Mouse (Mus musculus) G1E (cell line): ENCODE results near the gene Nfam1. TPM values are rescaled to one million over a fixed set of nuclear protein-coding genes. Genes with fewer than 3 reads are reported as not detected.
"Not testable (repeated sequence)": the region's sequence is repeated elsewhere in the genome, so short reads cannot be mapped to it uniquely, and the experiment has no call there.

Experiments
- ATAC-seq: 2 replicates; pipeline ENCODE4 v1.8.0; 2016; ENCODE audit warnings: mild to moderate bottlenecking; ENCODE audit not compliant: insufficient number of reproducible peaks, poor library complexity, low FRiP score, severe bottlenecking; ENCODE audit errors: extremely low read depth
- DNase-seq: peaks from one replicate; pipeline ENCODE4 v3.0.0; 2012; ENCODE audit warnings: low spot score
- H3K27me3 ChIP-seq: 2 replicates; pipeline ENCODE4 v1.6.1; 2012; ENCODE audit warnings: mild to moderate bottlenecking, low read length, inconsistent platforms; ENCODE audit not compliant: insufficient read depth
- H3K36me3 ChIP-seq: replicated peaks from 2 replicates; pipeline ENCODE3; 2012; ENCODE audit warnings: mild to moderate bottlenecking, inconsistent platforms
- H3K4me1 ChIP-seq: 2 replicates; pipeline ENCODE4 v1.6.1; 2012; ENCODE audit warnings: low read depth, low read length, inconsistent platforms, mixed read lengths; ENCODE audit not compliant: insufficient read depth
- H3K4me3 ChIP-seq: 2 replicates; pipeline ENCODE4 v1.5.1; 2012; ENCODE audit warnings: low read depth, mild to moderate bottlenecking, inconsistent platforms, low read length, moderate library complexity, mixed read lengths
- H3K9me3 ChIP-seq: replicated peaks from 2 replicates; pipeline ENCODE4 v1.6.1; 2012; ENCODE audit warnings: inconsistent platforms
- CTCF ChIP-seq: IDR thresholded peaks from 2 replicates; pipeline ENCODE4 v1.5.1; 2012; ENCODE audit warnings: low read depth, low read length, inconsistent platforms, mixed read lengths
- GATA1 ChIP-seq: IDR thresholded peaks from 2 replicates; pipeline ENCODE4 v1.6.1; 2012; ENCODE audit warnings: borderline replicate concordance, low read length, inconsistent platforms, mixed read lengths
- GATA2 ChIP-seq: IDR thresholded peaks from 2 replicates; pipeline ENCODE4 v1.6.1; 2012; ENCODE audit warnings: low read depth, low read length, inconsistent platforms, borderline replicate concordance
- POLR2AphosphoS5 ChIP-seq: IDR thresholded peaks from 2 replicates; pipeline ENCODE4 v1.6.1; 2012; ENCODE audit warnings: low read depth, low read length, inconsistent platforms; ENCODE audit not compliant: insufficient replicate concordance
- TAL1 ChIP-seq: conservative IDR thresholded peaks from 2 replicates; pipeline ENCODE4 v1.6.1; 2012; ENCODE audit warnings: low read depth, low read length, inconsistent platforms, mixed read lengths
- polyA plus RNA-seq: library from polyadenylated mRNA; stranded (reverse); fragments of >175 nt; gene quantifications from 2 replicates; pipeline ENCODE4 v1.2.3, GENCODE M21; 2012
- total RNA-seq, 2 experiments: library from RNA; stranded (forward) in 1 of 2; stranded (reverse) in 1 of 2; fragments of 200-1000 nt in 1 of 2; fragments of >200 nt in 1 of 2; fragmentation: Nextera tagmentation in 1 of 2; gene quantifications; 2 replicates each; pipeline ENCODE4 v1.2.3; 2014 to 2017

The Nfam1 gene
- total and polyA plus RNA-seq, 3 experiments, result 0.03 to 0.60 TPM; not detected in 1

- DNase-seq (no peak), ATAC-seq (no peak)
These were observed 32.4 kb upstream of the Nfam1 start for GRCm38 (mm10) chr15:83065543-83065942.

GRCm38 (mm10) chr15:83062582-83062981, 29.5 kb upstream of the Nfam1 start:
- H3K27me3 ChIP-seq, H3K4me3 ChIP-seq, H3K4me1 ChIP-seq, H3K36me3 ChIP-seq, H3K9me3 ChIP-seq, ATAC-seq, DNase-seq: not testable (repeated sequence)

More at GRCm38 (mm10) chr15:83065543-83065942, 32.4 kb upstream of the Nfam1 start:
- peaks cover 7% of the 10 kb centered on the region for H3K27me3 ChIP-seq
- H3K36me3 ChIP-seq, result no peaks in the 10 kb centered on the region
- no peaks in the 10 kb centered on the region for H3K9me3 ChIP-seq
- no peak overlapping the region for H3K4me3 ChIP-seq
- TF ChIP-seq TAL1, result no peak
- no peak for TF ChIP-seq CTCF
- no peak for TF ChIP-seq POLR2AphosphoS5
- no peak for TF ChIP-seq GATA2
- no peak for TF ChIP-seq GATA1
- no peaks in the 10 kb centered on the region for H3K4me1 ChIP-seq

GRCm38 (mm10) chr15:83061689-83062088, 28.6 kb upstream of the Nfam1 start:
- TF ChIP-seq GATA2 (no peak), POLR2AphosphoS5 (no peak), CTCF (no peak), TAL1 (no peak), GATA1 (no peak)
- ATAC-seq (no peak), DNase-seq (no peak)
- no peaks in the 10 kb centered on the region for H3K4me1 ChIP-seq
- no peak overlapping the region for H3K4me3 ChIP-seq
- no peaks in the 10 kb centered on the region for H3K36me3 ChIP-seq
- no peaks in the 10 kb centered on the region for H3K9me3 ChIP-seq
- peaks cover 10% of the 10 kb centered on the region; the same call in 1 of the 2 replicates for H3K27me3 ChIP-seq

- no peak for ATAC-seq
- H3K9me3 ChIP-seq, result no peaks in the 10 kb centered on the region
- peaks cover 17% of the 10 kb centered on the region; the same call in 1 of the 2 replicates for H3K27me3 ChIP-seq
- H3K4me3 ChIP-seq, result no peak overlapping the region
- no peak for DNase-seq
- no peaks in the 10 kb centered on the region for H3K4me1 ChIP-seq
- no peak for TF ChIP-seq GATA1
- TF ChIP-seq TAL1, result no peak
- TF ChIP-seq CTCF, result no peak
- TF ChIP-seq POLR2AphosphoS5, result no peak
- TF ChIP-seq GATA2, result no peak
- H3K36me3 ChIP-seq, result no peaks in the 10 kb centered on the region
These were observed 26.1 kb upstream of the Nfam1 start for GRCm38 (mm10) chr15:83059233-83059660.

- no peak overlapping the region for H3K4me3 ChIP-seq
- DNase-seq (no peak), ATAC-seq (no peak)
- peaks cover 17% of the 10 kb centered on the region; the same call in 1 of the 2 replicates for H3K27me3 ChIP-seq
- H3K9me3 ChIP-seq, result no peaks in the 10 kb centered on the region
- 0 out of 2 replicates have a peak, but pooled peaks cover 2% of the 10 kb centered on the region for H3K4me1 ChIP-seq
- TF ChIP-seq GATA1 (no peak), CTCF (no peak), POLR2AphosphoS5 (no peak), TAL1 (no peak), GATA2 (no peak)
- no peaks in the 10 kb centered on the region for H3K36me3 ChIP-seq
These were observed 24.4 kb upstream of the Nfam1 start for GRCm38 (mm10) chr15:83057533-83057932.

GRCm38 (mm10) chr15:83056378-83057083, 23.4 kb upstream of the Nfam1 start:
- no peak overlapping the region for H3K4me3 ChIP-seq
- no peak for ATAC-seq

GRCm38 (mm10) chr15:83055569-83055968, 22.5 kb upstream of the Nfam1 start:
- TF ChIP-seq GATA2, result no peak
- no peak for TF ChIP-seq TAL1
- TF ChIP-seq CTCF, result no peak
- Histone ChIP-seq H3K9me3 (no peaks in the 10 kb centered on the region), H3K4me3 (no peak overlapping the region), H3K36me3 (no peaks in the 10 kb centered on the region), H3K4me1 (0 out of 2 replicates have a peak, but pooled peaks cover 3% of the 10 kb centered on the region), H3K27me3 (peaks cover 14% of the 10 kb centered on the region; the same call in 1 of the 2 replicates)
- ATAC-seq (no peak), DNase-seq (no peak)

More at GRCm38 (mm10) chr15:83056378-83057083, 23.4 kb upstream of the Nfam1 start:
- H3K9me3 ChIP-seq, result no peaks in the 10 kb centered on the region
- TF ChIP-seq GATA2 (no peak), POLR2AphosphoS5 (no peak), TAL1 (no peak), CTCF (no peak)
- 0 out of 2 replicates have a peak, but pooled peaks cover 3% of the 10 kb centered on the region for H3K4me1 ChIP-seq
- H3K27me3 ChIP-seq, result peaks cover 14% of the 10 kb centered on the region; the same call in 1 of the 2 replicates
- DNase-seq, result no peak
- H3K36me3 ChIP-seq, result no peaks in the 10 kb centered on the region
